Mouse (Mus musculus): ENCODE results near the gene Hormad1.

DNA sequence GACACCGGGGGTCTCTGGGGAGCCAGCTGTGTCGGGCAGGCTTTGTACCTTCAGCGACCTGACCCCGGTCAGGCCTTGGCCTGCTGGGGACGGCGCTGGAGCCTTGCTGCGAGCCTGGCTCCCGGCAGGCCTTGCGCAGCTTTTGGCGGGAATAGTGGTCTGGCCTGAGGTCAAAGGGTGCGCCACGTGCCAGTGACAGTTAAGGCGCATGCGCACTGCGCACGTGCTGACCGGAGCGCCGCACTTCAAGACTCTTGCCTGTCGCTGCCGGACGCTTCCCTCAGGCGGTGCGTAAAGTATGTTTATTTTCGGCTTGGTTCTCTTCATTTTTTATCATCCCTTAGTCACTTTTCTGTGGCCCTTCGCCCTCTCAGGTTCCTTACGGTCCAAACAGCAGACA is at the start of gene Hormad1:
- TF ChIP-seq EP300 (IDR thresholded peaks at IDR 0.05) (no peak), CTCF (IDR thresholded peaks at IDR 0.05) (no peak)
